Mouse (Mus musculus): ENCODE results near the gene Atp5d.

The Atp5d gene

DNA sequence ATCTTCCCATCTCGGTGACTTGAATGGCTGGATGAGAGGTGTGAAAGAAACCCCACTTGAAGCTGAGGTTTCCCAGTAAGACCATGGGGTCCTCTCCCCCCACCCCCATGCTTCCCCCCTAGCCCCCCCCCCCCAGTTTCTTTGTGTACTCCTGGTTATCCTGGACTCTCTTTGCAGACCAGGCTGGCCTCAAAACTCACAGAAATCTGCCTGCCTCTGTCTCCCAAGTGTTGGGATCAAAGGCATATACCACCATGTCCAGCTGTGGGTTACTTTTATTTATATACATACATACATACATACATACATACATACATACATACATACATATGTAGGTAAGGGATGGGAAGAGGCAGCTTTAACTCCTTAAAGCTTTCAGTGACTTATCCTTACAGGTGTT lies 30.6 kb downstream of the Atp5d start:
- no peak for DNase-seq

DNA sequence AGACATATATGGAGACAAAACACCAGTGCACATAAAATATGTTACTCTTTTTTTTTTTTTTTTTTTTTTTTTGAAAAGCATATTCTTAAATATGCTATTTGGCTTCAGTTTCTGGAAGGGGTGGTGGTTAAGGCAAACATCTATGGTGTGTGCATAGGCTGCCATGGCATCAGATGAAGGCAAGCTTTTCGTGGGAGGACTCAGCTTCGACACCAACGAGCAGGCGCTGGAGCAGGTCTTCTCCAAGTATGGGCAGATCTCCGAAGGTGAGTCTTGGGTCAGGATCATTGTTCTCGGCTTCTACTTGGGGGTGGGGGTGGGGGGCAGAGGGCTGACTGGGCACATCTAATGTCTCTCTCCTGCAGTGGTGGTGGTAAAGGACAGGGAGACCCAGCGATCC lies 31.2 kb downstream of the Atp5d start:
- DNase-seq, result no peak

DNA sequence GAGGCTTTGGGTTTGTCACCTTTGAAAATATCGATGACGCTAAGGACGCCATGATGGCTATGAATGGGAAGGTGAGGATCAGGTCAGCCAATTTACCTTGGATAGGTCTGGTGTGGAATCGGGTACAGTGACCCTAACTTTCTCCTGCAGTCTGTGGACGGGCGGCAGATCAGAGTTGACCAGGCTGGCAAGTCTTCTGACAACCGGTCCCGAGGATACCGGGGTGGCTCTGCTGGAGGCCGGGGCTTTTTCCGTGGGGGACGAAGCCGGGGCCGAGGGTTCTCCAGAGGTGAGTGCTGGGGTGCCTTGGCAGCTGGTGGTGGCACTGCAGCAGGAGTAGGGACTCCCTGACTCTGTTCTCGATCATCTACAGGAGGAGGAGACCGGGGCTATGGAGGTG lies 31.6 kb downstream of the Atp5d start:
- no peak for DNase-seq

DNA sequence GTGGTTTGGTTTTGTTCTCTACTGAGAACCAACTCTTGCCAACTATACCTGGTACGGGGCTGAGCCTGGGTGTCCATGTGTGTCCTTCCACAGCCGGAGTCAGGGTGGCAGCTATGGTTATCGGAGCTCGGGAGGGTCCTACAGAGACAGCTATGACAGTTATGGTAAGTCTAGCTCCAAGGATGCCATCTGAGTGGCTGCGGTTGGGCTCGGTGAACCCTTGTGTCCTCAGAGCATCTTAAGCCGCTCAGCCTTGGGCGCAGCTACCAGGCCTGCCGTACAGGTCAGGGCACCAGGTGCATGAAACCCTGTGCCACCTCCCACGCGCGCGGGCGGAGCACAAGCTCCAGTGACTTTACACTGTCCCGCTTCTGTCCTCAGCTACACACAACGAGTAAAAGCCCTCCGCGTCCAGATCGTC lies 32.2 kb downstream of the Atp5d start:
- no peak for DNase-seq

DNA sequence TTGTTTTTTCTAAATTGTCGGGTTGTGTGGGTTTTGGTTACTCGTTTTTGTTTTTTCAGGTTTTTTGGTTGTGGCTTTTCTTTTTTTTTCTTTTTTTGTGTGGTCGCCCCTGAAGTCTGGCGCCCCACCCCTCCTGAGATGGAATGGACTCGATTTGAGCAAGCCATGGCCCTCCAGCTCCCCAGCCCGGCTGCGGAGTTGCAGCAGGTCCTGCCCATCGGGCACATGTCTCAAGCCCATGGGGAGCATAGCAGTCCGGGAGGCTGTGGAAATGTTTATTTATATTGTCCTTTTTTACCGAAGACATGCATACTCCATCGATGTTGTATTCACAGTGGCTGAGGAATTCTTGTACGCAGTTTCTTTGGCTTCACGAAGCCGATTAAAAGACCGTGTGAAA lies 32.8 kb downstream of the Atp5d start:
- no peak for DNase-seq

DNA sequence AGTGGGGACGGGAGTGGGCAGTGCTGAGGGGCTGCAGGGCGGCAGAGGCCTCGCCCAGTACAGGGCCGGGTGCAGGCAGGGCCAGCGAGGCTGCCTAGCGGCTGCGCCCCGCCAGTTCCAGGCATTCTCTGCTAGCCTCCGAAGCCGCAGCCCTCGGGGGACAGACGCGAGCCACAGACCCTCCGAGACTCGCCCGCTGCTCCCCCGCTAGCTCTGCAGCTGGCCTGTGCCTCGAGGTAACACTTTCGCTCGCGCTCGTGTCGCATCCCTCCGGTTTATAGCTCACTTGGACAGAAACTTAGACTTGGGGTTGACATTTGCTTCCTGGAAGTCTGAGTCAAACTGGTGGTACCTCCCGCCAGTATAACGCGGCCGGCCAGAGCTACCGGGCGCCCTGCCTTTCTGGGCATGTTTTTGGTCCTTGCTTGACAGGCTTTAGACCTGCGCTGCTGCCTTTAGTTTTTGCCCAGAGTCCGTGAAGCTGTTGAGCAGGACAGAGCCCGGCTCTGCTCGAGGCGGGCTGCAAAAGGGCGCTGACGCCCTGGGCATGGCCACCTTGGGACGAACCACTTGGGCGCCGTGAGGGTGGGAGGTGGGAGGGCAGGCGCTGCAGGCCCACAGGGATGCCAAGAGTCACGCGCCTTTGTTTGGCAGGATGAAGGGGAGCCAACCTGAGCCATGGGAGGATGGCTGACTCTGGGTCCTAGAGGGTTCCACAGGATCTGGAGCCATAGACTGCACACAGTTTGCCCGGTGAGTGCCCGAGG lies 33.5 kb downstream of the Atp5d start:
- DNase-seq, result no peak

DNA sequence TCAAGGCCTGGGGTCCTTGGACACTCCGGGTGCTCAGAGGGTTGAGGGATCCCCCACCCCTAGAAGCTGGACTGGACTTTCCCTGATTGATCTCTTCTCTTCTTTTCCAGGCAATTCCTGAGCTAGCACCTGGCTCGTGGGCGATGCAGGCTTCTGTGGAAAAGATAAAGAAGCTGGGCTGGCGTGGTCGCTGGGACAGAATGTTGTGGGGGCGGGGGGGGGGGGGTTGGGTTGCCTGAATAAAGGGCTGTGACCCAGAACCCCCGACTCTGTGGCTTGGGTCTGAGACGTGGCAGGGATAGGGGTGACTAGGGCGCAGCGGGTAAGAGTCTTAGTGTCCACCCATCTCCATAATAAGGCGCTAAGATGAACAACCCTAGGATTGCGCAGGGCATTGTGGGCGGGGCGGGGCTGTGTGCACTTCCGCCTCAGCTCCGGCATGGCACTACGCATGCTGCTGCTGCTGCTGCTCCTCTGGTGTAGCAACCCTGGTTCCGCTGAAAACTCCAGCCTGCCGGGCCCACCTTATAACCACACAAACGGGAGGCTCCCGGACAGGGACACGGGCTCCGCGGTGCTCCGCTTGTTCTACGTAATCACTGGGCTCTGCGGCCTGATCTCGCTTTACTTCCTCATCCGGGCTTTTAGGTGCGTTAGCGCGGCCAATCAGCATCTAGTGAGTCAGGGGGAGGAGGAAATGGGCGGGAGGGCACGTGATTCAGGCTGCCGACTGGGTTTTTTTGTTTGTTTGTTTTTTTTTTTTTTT lies 34.3 kb downstream of the Atp5d start, which contains the start of gene 1600002K03Rik:
TSS of gene 1600002K03Rik (plus strand) at position 418 of the 766 bp plus-strand sequence.
- peak; percentile 76 to 88 for DNase-seq

DNA sequence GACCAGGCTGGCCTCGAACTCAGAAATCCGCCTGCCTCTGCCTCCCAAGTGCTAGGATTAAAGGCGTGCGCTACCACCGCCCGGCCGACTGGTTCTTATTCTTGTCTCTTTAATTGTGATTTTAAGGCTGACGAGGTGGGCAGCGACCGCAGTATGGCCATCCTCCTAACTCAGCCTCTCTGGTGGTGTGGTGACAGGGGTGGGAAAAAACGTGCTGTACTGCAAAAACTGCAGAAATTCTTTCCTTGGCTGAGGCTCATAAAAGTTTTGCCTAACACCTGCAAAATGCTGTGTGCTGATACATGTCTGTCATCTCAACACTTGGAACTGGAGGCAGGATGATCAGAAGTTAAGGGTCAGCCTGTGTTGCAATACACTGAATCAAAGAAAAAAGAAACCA lies 34.9 kb downstream of the Atp5d start:
- DNase-seq, result no peak

DNA sequence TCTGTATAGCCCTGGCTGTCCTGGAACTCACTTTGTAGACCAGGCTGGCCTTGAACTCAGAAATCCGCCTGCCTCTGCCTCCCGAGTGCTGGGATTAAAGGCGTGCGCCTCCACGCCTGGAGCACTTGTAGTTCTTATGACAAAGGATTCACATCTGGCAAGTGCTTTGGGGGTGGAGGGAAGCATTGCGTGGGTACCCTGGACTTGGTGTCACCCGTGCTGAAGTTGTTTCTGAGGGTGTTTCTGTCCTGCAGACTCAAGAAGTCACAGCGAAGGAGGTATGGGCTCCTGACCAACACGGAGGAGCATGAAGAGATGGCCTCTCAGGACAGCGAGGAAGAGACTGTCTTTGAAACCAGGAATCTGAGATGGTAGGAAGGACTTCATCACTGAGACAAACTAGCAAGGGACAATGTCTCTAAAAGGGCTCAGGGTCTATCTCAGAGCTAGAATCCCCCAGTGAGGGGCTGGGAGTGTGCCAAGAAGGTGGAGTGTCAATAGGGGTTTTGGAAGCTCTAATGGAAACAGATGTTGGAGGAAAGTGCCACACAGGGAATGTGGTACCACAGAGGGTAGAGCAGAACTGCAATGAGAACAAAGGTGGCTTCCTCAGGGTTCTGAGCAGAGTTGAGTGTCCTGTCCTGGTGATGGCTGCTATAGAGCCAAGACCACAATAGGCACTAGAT lies 35.7 kb downstream of the Atp5d start:
- DNase-seq, result no peak

DNA sequence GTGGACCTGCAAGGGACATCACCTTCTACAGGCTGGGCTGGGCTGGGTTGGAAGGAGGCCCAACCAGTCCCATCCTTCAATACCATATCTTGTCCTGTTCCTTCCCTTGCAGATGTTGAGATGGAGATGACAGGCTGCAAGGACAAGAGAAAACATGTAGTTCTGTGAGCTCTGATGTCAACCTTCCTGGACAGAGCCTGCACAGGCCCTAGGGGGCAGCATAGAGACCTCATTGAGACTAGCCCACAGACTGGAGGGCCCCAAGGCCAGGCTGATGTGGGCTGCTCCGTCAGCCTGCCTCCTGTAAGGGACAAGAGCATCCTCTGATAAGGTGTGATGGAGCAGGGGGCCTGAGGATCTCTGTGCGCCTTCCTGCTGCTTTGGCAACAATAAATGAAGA lies 36.3 kb downstream of the Atp5d start:
- no peak for DNase-seq

DNA sequence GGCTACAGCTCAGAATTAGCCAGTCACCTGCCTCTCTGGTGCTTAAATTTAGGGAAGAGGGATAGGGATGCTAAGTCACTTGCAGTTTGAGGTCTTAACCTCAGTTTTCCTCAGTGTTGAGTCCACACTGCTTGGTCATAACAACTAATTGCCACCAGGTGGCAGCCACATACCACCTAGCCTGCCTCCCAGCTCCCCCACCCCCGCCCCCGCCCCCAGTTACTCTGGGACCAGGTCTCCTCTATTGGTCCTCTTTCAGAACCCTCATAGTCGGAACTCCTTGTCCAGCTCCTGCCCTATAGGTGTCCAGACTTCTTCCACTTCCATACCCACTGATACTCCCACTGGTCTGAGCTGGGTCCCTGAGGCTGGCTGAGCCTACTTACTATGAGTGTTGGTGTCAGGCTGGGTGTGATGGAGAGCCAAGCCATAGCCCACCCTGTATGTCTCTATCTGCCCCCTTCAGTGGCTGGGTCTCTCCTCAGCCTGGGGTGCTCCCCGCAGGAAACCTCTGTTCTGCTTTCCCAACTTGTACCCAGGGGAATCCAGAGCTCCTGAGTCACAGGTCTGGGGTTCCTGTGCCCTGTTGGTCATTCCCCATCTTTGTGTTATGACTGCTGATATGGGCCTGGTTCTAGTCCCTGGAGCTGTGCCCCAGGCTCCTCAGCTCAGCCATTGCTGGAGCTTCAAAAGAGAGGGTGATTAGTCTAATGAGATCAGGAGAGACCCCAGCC lies 37.3 kb downstream of the Atp5d start:
- DNase-seq, result no peak

DNA sequence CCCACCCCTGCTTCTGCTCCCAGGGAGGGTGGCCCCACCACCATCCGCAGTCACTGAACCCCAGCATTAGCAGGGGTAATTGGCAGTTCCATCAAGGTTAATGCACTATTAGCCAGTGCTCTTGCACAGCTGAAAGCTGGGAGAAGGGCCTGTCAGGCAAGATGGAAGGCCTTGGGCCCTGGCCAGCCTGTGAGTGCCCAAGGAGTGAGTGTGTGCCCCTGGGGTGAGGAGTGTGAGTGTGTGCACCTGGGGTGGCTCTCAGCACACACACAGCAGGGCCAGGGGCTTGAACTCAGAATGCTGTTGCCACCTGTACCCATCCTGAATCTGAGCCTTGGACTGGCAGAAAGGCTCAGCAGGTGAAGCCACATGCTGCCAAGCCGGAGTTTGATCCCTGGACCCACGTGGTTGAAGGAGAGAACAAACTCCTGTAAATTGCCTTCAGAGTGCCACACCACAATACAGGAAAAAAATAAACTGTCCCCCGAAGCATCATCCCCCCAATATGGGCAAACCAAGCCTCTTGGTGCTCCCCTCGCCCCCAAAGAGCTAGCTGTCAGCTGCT lies 37.9 kb downstream of the Atp5d start:
- no peak for DNase-seq

DNA sequence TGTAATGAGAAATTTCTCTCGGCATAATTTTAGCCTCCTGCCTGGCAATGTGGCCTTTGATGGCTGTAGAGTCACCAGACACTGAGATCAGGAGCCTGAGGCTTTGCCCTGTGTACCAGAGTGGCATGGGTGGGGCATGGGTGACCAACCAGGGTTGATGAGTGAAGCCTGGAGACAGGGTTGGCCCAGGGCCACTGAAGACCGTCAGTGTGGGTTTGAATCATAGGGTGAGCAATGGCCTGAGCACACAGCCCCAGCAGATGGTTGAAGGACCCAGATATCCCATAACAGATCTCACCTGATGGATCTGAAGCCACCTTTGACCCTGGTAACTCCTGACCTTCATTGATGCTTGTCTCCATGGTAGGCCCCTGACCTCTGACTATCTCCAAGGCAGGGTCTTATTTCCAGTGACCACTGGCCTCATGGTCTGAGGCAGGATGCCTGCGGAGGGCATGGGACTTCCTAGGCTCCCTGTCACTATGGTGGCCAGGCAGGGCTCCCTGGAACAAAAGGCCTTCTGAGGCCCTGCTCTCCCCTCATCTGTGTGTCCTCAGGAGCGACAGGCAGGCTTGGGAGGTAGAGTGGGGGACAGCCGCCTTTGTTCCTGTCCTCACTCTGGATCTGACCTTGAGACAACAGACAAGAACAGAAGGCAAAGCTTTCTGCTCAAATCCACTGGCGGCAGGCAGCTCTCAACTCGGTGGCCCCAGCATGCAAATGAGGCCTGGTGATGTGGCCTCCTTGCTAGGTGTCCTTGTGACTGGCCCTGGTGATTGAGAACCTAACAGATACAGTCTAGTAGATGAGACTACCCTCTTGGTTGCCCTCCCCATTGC lies 39.2 kb downstream of the Atp5d start:
- DNase-seq, result no peak

DNA sequence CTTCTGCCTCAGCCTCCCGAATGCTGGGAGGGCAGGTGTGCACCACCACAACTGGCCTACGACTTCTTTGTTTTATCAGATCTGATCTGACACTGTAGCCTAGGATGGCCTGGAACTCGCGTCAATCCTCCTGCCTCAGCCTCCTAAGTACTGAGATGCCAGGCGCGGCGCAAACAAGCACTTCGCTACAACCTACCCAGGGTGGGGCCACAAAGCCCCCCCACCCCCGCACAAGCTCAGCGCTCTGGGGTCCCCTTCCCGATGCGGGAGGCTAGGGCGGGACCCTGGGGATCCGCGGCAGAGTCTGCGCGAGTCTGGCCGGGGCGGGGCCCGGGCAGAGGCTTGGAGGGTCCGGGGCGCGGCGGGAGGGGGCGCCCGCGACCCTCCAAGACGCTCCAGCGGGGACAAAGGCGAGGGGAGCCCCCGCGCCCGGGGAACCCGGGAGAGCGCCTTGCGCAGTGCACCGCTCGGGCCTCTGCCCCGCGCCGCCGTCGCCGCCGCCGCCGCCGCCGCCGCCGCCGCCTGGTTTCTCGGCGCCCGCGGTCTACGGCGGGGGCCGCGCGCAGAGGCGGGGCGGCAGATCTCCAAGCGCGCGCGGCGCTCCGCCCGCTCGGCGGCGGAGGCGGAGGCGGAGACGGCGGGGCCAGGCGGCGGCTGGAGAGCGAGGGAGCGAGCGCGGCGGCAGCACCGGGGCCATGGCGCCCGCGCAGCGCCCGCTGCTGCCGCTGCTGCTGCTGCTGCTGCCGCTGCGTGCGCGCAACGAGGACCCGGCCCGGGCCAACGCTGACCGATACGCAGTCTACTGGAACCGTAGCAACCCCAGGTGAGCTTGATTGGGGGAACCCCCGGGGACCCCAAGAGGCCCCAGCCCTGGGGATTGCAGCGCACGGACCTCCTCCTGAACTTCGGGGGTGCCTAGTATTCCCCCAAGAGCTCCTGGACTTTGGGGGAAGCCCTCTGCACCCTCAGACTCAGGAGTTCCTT lies 40.9 kb downstream of the Atp5d start, which contains the start of gene Efna2:
TSS of gene Efna2 (plus strand) at position 415 of the 984 bp plus-strand sequence.
- DNase-seq, result no peak

DNA sequence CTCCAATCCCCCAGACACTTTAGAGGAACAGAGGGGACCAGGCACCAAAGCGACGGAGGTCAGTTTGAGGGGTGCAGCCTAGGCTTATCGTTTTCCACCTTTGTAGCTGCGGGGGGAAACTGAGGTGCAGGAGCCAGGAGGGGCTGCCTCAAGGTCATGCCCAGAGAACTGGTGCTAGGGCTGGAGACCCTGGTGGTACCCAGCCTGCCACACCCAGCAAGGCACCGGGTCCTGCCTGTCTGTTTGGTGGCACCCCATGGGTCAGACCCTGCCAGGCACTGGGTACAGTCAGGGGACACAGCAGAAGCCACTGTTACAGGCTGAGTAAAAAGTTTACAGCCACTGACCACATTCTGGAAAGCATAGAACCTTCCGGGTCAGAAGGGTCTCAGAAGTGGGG lies 41.9 kb downstream of the Atp5d start:
- DNase-seq, result no peak

DNA sequence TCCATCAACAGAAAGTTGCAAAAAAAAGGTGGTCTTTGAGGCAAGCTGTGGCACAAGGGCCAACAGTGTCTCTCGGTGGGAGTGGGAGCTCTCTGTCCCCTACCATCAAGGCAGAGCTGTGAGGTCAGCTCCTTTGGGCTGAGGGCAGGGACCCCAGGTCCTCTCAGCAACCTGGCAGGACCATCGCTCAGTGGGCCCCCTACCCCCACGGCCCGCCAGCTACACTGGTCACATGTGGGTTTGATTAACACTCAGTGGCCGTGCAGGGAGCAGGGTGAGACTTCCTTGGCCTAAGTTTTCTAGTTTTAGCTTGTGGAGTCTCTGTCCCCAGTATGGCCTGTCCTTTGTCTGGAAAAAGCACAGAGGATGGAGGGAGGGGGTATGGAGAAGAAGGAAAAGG lies 42.4 kb downstream of the Atp5d start:
- DNase-seq, result no peak

DNA sequence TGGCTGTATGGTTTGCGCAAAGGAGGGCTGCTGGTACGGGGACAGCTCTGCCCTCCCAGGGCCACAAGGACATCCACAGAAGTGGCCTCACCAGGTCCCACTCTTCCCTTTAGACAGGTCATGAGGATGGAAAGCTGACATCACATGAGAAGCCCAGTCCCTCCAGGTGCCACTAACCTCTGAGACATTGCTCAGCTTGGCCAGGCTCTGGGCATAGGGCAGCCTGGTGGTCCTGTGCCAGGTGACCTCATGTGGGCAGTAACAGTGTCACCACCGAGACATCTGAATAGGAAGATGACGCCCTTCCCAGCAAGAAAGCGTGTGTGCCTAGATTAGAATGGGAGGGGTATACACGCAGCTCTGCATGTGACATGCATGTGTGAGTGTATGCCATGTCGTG lies 44.1 kb downstream of the Atp5d start:
- no peak for DNase-seq

DNA sequence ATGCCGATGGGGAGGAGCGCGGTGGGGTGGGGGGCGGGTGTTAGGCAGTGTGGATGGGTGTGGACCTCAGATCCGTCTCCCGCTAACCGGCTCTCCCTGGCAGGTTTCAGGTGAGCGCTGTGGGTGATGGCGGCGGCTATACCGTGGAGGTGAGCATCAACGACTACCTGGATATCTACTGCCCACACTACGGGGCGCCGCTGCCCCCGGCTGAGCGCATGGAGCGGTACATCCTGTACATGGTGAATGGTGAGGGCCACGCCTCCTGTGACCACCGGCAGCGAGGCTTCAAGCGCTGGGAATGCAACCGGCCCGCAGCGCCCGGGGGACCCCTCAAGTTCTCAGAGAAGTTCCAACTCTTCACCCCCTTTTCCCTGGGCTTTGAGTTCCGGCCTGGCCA lies 48.2 kb downstream of the Atp5d start:
- DNase-seq, result no peak

DNA sequence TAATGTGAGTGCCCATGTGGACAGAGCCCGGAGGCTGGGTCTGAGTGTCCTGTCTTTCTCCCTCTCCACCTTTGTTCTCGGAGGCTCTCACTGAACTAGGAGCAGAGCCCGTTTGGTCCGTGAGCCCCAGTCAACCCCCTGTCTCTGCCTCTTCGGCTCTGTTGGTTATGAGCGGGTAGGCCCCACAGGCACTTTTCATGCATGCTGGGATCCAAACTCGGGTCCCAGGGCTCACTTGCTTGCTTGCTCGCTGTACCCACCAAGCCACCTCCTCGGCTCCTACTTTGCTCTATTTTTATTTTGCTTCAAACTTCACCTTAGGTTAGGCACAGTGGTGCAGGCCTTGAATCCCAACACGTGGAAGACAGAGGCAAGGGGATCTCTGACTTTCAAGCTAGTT lies 49.3 kb downstream of the Atp5d start:
- no peak for DNase-seq

DNA sequence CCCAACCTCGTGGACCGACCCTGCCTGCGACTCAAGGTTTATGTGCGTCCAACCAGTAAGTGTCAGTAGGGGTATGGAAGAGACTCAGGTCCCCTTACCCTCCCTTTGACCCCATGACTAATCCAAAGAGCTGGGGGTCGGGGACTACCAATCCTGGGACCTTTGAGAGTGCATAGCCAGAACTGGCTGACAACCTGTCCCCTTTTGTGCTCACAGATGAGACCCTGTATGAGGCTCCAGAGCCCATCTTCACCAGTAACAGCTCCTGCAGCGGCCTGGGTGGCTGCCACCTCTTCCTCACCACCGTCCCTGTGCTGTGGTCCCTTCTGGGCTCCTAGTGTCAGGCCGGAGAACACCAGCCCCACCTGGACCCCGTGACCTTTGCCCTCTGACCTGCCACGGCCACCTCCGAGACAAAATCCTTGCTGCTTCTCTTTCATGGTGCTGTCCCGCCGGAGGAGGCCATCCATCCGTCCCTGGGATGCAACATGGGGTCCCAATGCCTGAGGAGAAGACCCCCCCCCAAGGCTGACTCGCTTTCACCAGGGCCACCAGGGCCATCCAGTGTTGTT lies 50.1 kb downstream of the Atp5d start:
- no peak for DNase-seq

Data from thymus, adult 18-20 months (tissue).